Mouse (Mus musculus) midbrain, embryonic 15.5 days (tissue): ENCODE measurements around the gene Olfr1357. TPM values are rescaled to one million over a fixed set of nuclear protein-coding genes. Genes with fewer than 3 reads are reported as not detected.
A peak's percentile ranks its signal among the peaks of the same experiment; 100 is the strongest.
"Not testable (repeated sequence)": the region's sequence is repeated elsewhere in the genome, so short reads cannot be mapped to it uniquely, and the experiment has no call there.

Experiments used
- ATAC-seq: fragments of 200-750 bp; cut with Nextera tagmentation; replicated peaks from 2 replicates; pipeline ENCODE4 v1.8.0; 2017; ENCODE audit warnings: moderate TSS enrichment
- H3K27ac ChIP-seq: fragments of 300-500 bp; sonication (generic); 2 replicates; pipeline ENCODE4 v1.5.1; 2015; ENCODE audit warnings: mild to moderate bottlenecking, inconsistent platforms
- H3K27me3 ChIP-seq: fragments of 300-500 bp; sonication (generic); replicated peaks from 2 replicates; pipeline ENCODE4 v1.6.1; 2015; ENCODE audit warnings: inconsistent platforms
- H3K36me3 ChIP-seq: fragments of 300-500 bp; sonication (generic); replicated peaks from 2 replicates; pipeline ENCODE4 v1.6.1; 2015; ENCODE audit warnings: inconsistent platforms
- H3K4me1 ChIP-seq: fragments of 300-500 bp; sonication (generic); 2 replicates; pipeline ENCODE4 v1.6.1; 2015; ENCODE audit warnings: inconsistent platforms
- H3K4me2 ChIP-seq: fragments of 300-500 bp; sonication (generic); 2 replicates; pipeline ENCODE4 v1.6.1; 2015; ENCODE audit warnings: inconsistent platforms, mild to moderate bottlenecking, moderate library complexity
- H3K4me3 ChIP-seq: fragments of 300-500 bp; sonication (generic); 2 replicates; pipeline ENCODE4 v1.5.1; 2015; ENCODE audit warnings: mild to moderate bottlenecking, inconsistent platforms
- H3K9ac ChIP-seq: fragments of 300-500 bp; sonication (generic); 2 replicates; pipeline ENCODE4 v1.6.1; 2015; ENCODE audit warnings: mild to moderate bottlenecking, inconsistent platforms
- H3K9me3 ChIP-seq: fragments of 300-500 bp; sonication (generic); 2 replicates; pipeline ENCODE4 v1.6.1; 2016; ENCODE audit warnings: inconsistent platforms
- WGBS: fragments of 180-500 bp; shearing (Covaris S2); methylation state at CpG from one replicate; pipeline ENCODE4 v1.1.7; 2015; ENCODE audit warnings: mixed read lengths; 5-methylcytosine and 5-hydroxymethylcytosine counted together
- polyA plus RNA-seq: library from polyadenylated mRNA; unstranded; fragments of >200 nt; fragmentation: Nextera tagmentation; extraction: Ambion mirVana; gene quantifications from 2 replicates; pipeline ENCODE4 v1.2.1, GENCODE M21; 2015

Olfr1357 gene
- polyA plus RNA-seq = not detected in 2 replicates

GRCm38 (mm10) chr10:78617974-78618373 lies at the start of gene Olfr1357:
Olfr1357 (minus strand) TSS chr10:78618074.
- Histone ChIP-seq H3K4me1 (no peaks in the 10 kb centered on the region), H3K9me3 (no peaks in the 10 kb centered on the region), H3K36me3 (no peaks in the 10 kb centered on the region), H3K4me3 (no peak within 1 kb of the TSS), H3K4me2 (no peak within 1 kb of the TSS), H3K27ac (no peak within 1 kb of the TSS), H3K9ac (no peak within 1 kb of the TSS), H3K27me3 (no peaks in the 10 kb centered on the region)
- ATAC-seq = no peak
- WGBS = 85% methylated on average over 1 of the region's 1 CpGs

- not testable (repeated sequence) for H3K27ac ChIP-seq, H3K4me2 ChIP-seq, H3K4me1 ChIP-seq, H3K9me3 ChIP-seq, H3K4me3 ChIP-seq, ATAC-seq, H3K9ac ChIP-seq, H3K36me3 ChIP-seq, H3K27me3 ChIP-seq
- WGBS = 95% methylated on average over 10 of the region's 10 CpGs
Observed at GRCm38 (mm10) chr10:78666696-78667095, 48.8 kb upstream of the Olfr1357 start.

DNA sequence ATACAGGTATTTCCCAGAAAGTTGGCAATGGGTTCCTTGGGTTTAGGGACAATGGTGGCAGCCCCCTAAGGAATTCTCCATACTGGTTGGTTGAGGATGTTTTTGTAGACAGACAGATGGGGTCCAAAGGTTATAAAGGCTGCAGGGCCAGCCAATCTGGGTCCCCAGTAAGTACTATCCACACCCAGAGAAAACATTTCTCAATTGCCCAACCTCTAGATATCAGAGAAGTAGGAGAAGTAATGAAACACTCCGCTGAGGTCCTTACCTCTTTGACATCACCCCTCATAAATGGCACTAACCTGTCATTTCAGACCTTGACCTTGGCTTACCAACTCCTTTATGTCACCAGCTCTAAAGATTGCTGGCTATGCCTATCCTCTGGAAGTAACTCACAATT lies 46.7 kb upstream of the Olfr1357 start:
- 92% methylated on average over 1 of the region's 1 CpGs for WGBS

GRCm38 (mm10) chr10:78661198-78661597 lies 43.3 kb upstream of the Olfr1357 start:
- Histone ChIP-seq H3K4me1 (no peaks in the 10 kb centered on the region), H3K27ac (no peak overlapping the region), H3K27me3 (no peaks in the 10 kb centered on the region), H3K4me3 (no peak overlapping the region), H3K9me3 (no peaks in the 10 kb centered on the region), H3K4me2 (no peak overlapping the region), H3K9ac (no peak overlapping the region), H3K36me3 (no peaks in the 10 kb centered on the region)
- 91% methylated on average over 1 of the region's 1 CpGs for WGBS
- no peak for ATAC-seq

More for the DNA sequence above, 46.7 kb upstream of the Olfr1357 start:
- Histone ChIP-seq H3K9me3 (no peaks in the 10 kb centered on the region), H3K27ac (no peak overlapping the region), H3K4me2 (no peak overlapping the region), H3K27me3 (no peaks in the 10 kb centered on the region), H3K36me3 (no peaks in the 10 kb centered on the region), H3K9ac (no peak overlapping the region), H3K4me3 (no peak overlapping the region), H3K4me1 (no peaks in the 10 kb centered on the region)
- ATAC-seq = no peak

- Histone ChIP-seq H3K36me3 (no peaks in the 10 kb centered on the region), H3K4me3 (no peak overlapping the region), H3K27ac (no peak overlapping the region), H3K27me3 (no peaks in the 10 kb centered on the region), H3K4me2 (peak overlapping the region; percentile 33), H3K4me1 (no peaks in the 10 kb centered on the region), H3K9me3 (no peaks in the 10 kb centered on the region), H3K9ac (no peak overlapping the region)
- ATAC-seq = peak; percentile 86
- WGBS = 16% methylated on average over 6 of the region's 6 CpGs
Observed at GRCm38 (mm10) chr10:78632311-78632710, 14.4 kb upstream of the Olfr1357 start.

DNA sequence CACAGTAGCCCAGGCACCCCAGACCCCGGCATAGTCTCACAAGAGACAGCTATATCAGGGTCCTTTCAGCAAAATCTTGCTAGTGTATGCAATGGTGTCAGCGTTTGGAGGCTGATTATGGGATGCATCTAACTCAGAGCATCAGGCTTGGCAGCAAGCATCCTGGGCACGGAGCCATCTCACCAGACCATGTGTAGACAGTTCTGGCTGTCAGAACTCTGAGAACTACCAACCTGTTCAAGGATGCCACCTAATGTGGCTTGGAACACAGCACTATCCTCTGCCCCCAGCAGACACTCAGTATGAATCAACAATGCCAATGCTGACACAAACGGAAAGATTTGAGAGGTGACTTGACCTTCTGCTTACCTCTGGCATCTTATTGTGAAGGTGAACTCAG lies 12.3 kb upstream of the Olfr1357 start:
- Histone ChIP-seq H3K4me3 (no peak overlapping the region), H3K36me3 (no peaks in the 10 kb centered on the region), H3K4me1 (no peaks in the 10 kb centered on the region), H3K4me2 (no peak overlapping the region), H3K9ac (no peak overlapping the region), H3K27me3 (no peaks in the 10 kb centered on the region), H3K9me3 (no peaks in the 10 kb centered on the region), H3K27ac (no peak overlapping the region)
- ATAC-seq = no peak
- WGBS = 84% methylated on average over 4 of the region's 4 CpGs

DNA sequence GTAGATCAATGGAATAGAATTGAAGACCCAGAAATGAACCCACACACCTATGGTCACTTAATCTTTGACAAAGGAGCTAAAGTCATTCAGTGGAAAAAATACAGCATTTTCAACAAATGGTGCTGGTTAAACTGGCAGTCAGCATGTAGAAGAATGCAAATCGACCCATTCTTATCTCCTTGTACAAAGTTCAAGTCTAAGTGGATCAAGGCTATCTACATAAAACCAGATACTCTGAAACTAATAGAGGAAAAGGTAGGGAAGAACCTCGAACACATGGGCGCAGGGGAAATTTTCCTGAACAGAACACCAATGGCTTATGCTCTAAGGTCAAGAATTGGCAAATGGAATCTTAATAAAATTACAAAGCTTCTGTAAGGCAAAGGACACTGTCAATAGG lies 5.3 kb upstream of the Olfr1357 start:
- not testable (repeated sequence) for H3K4me3 ChIP-seq, H3K9me3 ChIP-seq, H3K9ac ChIP-seq, H3K4me2 ChIP-seq, ATAC-seq, H3K27me3 ChIP-seq, H3K27ac ChIP-seq, H3K36me3 ChIP-seq, H3K4me1 ChIP-seq
- WGBS = 78% methylated on average over 3 of the region's 3 CpGs

- H3K9ac ChIP-seq = no peak overlapping the region
- H3K36me3 ChIP-seq = no peaks in the 10 kb centered on the region
- no peak overlapping the region for H3K4me2 ChIP-seq
- no peak overlapping the region for H3K27ac ChIP-seq
- H3K27me3 ChIP-seq = no peaks in the 10 kb centered on the region
- no peaks in the 10 kb centered on the region for H3K4me1 ChIP-seq
- no peak for ATAC-seq
- H3K4me3 ChIP-seq = no peak overlapping the region
- no peaks in the 10 kb centered on the region for H3K9me3 ChIP-seq
- 83% methylated on average over 3 of the region's 3 CpGs for WGBS
Observed at GRCm38 (mm10) chr10:78607602-78608001, 10.3 kb downstream of the Olfr1357 start.

DNA sequence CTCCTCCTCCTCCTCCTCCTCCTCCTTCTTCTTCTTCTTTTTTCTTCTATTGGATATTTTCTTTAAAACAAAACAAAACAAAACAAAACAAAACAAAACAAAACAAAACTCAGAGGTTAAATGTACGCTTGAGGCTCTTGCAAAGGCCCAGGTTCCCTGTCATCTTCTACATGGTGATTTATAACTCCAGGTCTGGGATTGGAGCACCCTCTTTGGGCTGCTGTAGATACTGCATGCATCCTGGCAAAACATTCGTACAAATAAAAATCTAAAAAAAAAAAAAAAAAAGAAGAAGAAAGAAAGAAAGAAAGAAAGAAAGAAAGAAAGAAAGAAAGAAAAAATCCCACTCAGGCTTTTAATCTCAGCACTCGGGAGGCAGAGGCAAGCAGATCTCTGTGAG lies 12.8 kb downstream of the Olfr1357 start:
- Histone ChIP-seq H3K4me2 (no peak overlapping the region), H3K9ac (no peak overlapping the region), H3K36me3 (no peaks in the 10 kb centered on the region), H3K4me1 (no peaks in the 10 kb centered on the region), H3K27me3 (no peaks in the 10 kb centered on the region), H3K27ac (no peak overlapping the region), H3K9me3 (no peaks in the 10 kb centered on the region), H3K4me3 (no peak overlapping the region)
- 40% methylated on average over 3 of the region's 3 CpGs for WGBS
- ATAC-seq = no peak

- no peak overlapping the region for H3K9ac ChIP-seq
- no peaks in the 10 kb centered on the region for H3K4me1 ChIP-seq
- no peak overlapping the region for H3K4me3 ChIP-seq
- no peak for ATAC-seq
- no peaks in the 10 kb centered on the region for H3K27me3 ChIP-seq
- 84% methylated on average over 5 of the region's 5 CpGs for WGBS
- H3K36me3 ChIP-seq = no peaks in the 10 kb centered on the region
- no peaks in the 10 kb centered on the region for H3K9me3 ChIP-seq
- no peak overlapping the region for H3K27ac ChIP-seq
- H3K4me2 ChIP-seq = no peak overlapping the region
Observed at GRCm38 (mm10) chr10:78599865-78600264, 18.0 kb downstream of the Olfr1357 start.

- Histone ChIP-seq H3K9me3 (no peaks in the 10 kb centered on the region), H3K4me3 (no peak overlapping the region), H3K36me3 (no peaks in the 10 kb centered on the region), H3K9ac (no peak overlapping the region), H3K27ac (no peak overlapping the region), H3K27me3 (no peaks in the 10 kb centered on the region), H3K4me1 (peaks cover 13% of the 10 kb centered on the region), H3K4me2 (no peak overlapping the region)
- no peak for ATAC-seq
Observed at GRCm38 (mm10) chr10:78594566-78594965, 23.3 kb downstream of the Olfr1357 start.

GRCm38 (mm10) chr10:78594157-78594556 lies 23.7 kb downstream of the Olfr1357 start:
- Histone ChIP-seq H3K9ac (no peak overlapping the region), H3K9me3 (no peaks in the 10 kb centered on the region), H3K4me1 (peaks cover 13% of the 10 kb centered on the region), H3K36me3 (no peaks in the 10 kb centered on the region), H3K27me3 (no peaks in the 10 kb centered on the region), H3K4me2 (no peak overlapping the region), H3K4me3 (no peak overlapping the region), H3K27ac (no peak overlapping the region)
- no peak for ATAC-seq
- WGBS = 79% methylated on average over 6 of the region's 6 CpGs

DNA sequence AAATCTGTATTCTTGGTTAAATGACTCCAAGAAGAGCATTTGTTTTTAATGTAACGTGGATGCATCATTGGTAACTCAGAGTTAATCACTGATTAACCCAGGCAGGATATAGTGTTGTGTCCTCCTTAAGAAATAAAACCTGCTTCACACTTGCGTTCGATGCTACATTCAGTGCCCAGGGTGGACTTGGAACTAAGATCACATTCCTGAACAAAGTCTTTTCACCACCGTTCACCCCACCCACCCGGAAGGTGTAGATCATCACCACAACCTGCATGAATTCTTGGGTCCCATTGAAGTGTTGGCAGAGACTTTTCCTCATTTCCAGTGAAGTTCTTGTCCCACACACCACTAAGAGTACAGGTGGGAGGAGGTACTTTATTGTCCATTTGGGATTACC lies 24.1 kb downstream of the Olfr1357 start:
- H3K36me3 ChIP-seq = no peaks in the 10 kb centered on the region
- H3K4me1 ChIP-seq = peaks cover 13% of the 10 kb centered on the region
- H3K27ac ChIP-seq = no peak overlapping the region
- H3K4me2 ChIP-seq = no peak overlapping the region
- 93% methylated on average over 5 of the region's 5 CpGs for WGBS
- no peak overlapping the region for H3K4me3 ChIP-seq
- no peak overlapping the region for H3K9ac ChIP-seq
- H3K9me3 ChIP-seq = no peaks in the 10 kb centered on the region
- no peak for ATAC-seq
- H3K27me3 ChIP-seq = no peaks in the 10 kb centered on the region
